Mouse (Mus musculus) megakaryocyte-erythroid progenitor cell, adult 5 weeks (primary cell): ENCODE results near the gene Vmn1r74. TPM values are rescaled to one million over a fixed set of nuclear protein-coding genes. Genes with fewer than 3 reads are reported as not detected.

Experiments
- polyA plus RNA-seq: library from polyadenylated mRNA; stranded (reverse); fragments of >175 nt; gene quantifications from 2 replicates; pipeline ENCODE4 v1.2.3, GENCODE M21; 2012

Gene Vmn1r74
- not detected in 2 replicates for polyA plus RNA-seq

GRCm38 (mm10) chr7:11833680-11834079 lies at the start of gene Vmn1r74:
Gene Vmn1r74 (plus strand): TSS chr7:11833980.

GRCm38 (mm10) chr7:11874330-11874729 lies 40.5 kb downstream of the Vmn1r74 start, which contains the start of gene Vmn1r75:
Gene Vmn1r75 (plus strand): TSS chr7:11874630.

Other genes starting within 250 kb of the Vmn1r74 start
- not detected in 2 replicates for gene Zscan4-ps3, start 224.7 kb upstream of the Vmn1r74 start, polyA plus RNA-seq
- not detected in 2 replicates for gene Vmn1r72, start 153.8 kb upstream of the Vmn1r74 start, polyA plus RNA-seq
- not detected in 2 replicates for gene Vmn1r73, start 103.7 kb upstream of the Vmn1r74 start, polyA plus RNA-seq
- not detected in 2 replicates for gene Vmn1r75, start 40.6 kb downstream of the Vmn1r74 start, polyA plus RNA-seq
- not detected in 2 replicates for gene Vmn1r76, start 104.2 kb downstream of the Vmn1r74 start, polyA plus RNA-seq
- gene Vmn1r77, start 202.8 kb downstream of the Vmn1r74 start, polyA plus RNA-seq, result not detected in 2 replicates